Mouse (Mus musculus) spleen, adult 2 months (tissue): ENCODE data around the gene Gm45837. TPM values are rescaled to one million over a fixed set of nuclear protein-coding genes. Genes with fewer than 3 reads are reported as not detected.
A peak's percentile ranks its signal among the peaks of the same experiment; 100 is the strongest.

Experiments used
- DNase-seq, 2 experiments: peaks; one replicate each; pipeline versions ENCODE4 v3.0.0 to v3.0.0-alpha.2; 2012 to 2021; ENCODE audit warnings: low spot score in 2 of 2, low read depth in 1 of 2
- H3K27ac ChIP-seq: fragments of 200-500 bp; 2 replicates; pipeline ENCODE4 v1.5.1; 2012; ENCODE audit warnings: low read length, inconsistent platforms; ENCODE audit not compliant: insufficient read depth
- H3K27me3 ChIP-seq: fragments of 200-500 bp; 2 replicates; pipeline ENCODE4 v1.6.1; 2012; ENCODE audit warnings: mild to moderate bottlenecking, moderate library complexity, low read length, inconsistent platforms; ENCODE audit not compliant: control insufficient read depth, insufficient read depth
- H3K36me3 ChIP-seq: fragments of 200-500 bp; 2 replicates; pipeline ENCODE4 v1.6.1; 2012; ENCODE audit warnings: mild to moderate bottlenecking, low read length, inconsistent platforms; ENCODE audit not compliant: control insufficient read depth, insufficient read depth
- H3K4me1 ChIP-seq: fragments of 200-500 bp; 2 replicates; pipeline ENCODE4 v1.6.1; 2011; ENCODE audit warnings: inconsistent platforms; ENCODE audit not compliant: control insufficient read depth, insufficient read depth, insufficient read length
- H3K4me3 ChIP-seq: fragments of 200-500 bp; 2 replicates; pipeline ENCODE4 v1.5.1; 2011; ENCODE audit warnings: mild to moderate bottlenecking, inconsistent platforms; ENCODE audit not compliant: insufficient read depth, insufficient read length; ENCODE audit errors: extremely low read depth
- CTCF ChIP-seq: fragments of 200-500 bp; IDR thresholded peaks from 2 replicates; pipeline ENCODE4 v1.5.1; 2011; ENCODE audit warnings: mild to moderate bottlenecking, inconsistent platforms; ENCODE audit not compliant: insufficient read depth, insufficient read length, insufficient replicate concordance; ENCODE audit errors: extremely low read depth
- POLR2A ChIP-seq: fragments of 200-500 bp; IDR thresholded peaks from 2 replicates; pipeline ENCODE4 v1.6.1; 2011; ENCODE audit warnings: low read depth, low read length, inconsistent platforms
- WGBS: fragments of 180-500 bp; shearing (Covaris S2); methylation state at CpG from one replicate; pipeline ENCODE4 v1.1.7; 2018; 5-methylcytosine and 5-hydroxymethylcytosine counted together
- polyA plus RNA-seq: library from polyadenylated mRNA; depleted of rRNA; stranded (reverse); fragments of >200 nt; gene quantifications from 2 replicates; pipeline ENCODE4 v1.2.3, GENCODE M21; 2012

Gm45837 gene
- polyA plus RNA-seq, 1 experiment: not detected

GRCm38 (mm10) chr7:101479841-101480240 is 69.2 kb downstream of the Gm45837 start:
- Histone ChIP-seq H3K4me1 (peaks cover 29% of the 10 kb centered on the region; the same call in 1 of the 2 replicates), H3K27ac (no peak overlapping the region), H3K27me3 (no peaks in the 10 kb centered on the region), H3K36me3 (no peaks in the 10 kb centered on the region), H3K4me3 (no peak overlapping the region)
- WGBS: 82% methylated on average over 4 of the region's 4 CpGs
- no peak for DNase-seq
- no peak for TF ChIP-seq CTCF
- no peak for TF ChIP-seq POLR2A

DNA sequence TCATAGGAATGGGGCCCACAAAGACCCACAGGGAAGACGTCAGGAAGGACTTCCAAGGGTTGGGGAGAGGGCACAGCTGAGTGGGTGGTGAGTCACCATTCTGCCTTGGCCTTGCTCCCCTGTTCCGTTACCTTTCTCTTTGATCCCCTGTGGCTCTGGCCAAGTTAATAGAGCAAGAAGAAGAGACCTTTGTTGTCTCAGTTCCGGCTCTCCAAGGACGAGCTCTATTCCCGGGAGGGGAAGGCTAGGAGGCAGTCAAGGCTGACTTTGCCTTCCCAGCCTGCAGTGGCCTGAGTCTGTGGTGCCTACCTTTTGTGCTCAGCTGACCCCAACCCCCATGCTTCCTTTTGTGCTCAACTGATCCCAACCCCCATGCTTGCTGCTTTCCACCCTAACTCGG is 70.0 kb downstream of the Gm45837 start:
- H3K36me3 ChIP-seq: no peaks in the 10 kb centered on the region
- WGBS: 65% methylated on average over 6 of the region's 6 CpGs
- no peaks in the 10 kb centered on the region for H3K27me3 ChIP-seq
- no peak for TF ChIP-seq CTCF
- no peak for TF ChIP-seq POLR2A
- no peak overlapping the region for H3K4me3 ChIP-seq
- no peak overlapping the region for H3K27ac ChIP-seq
- no peak for DNase-seq
- peaks cover 29% of the 10 kb centered on the region; the same call in 1 of the 2 replicates for H3K4me1 ChIP-seq

DNA sequence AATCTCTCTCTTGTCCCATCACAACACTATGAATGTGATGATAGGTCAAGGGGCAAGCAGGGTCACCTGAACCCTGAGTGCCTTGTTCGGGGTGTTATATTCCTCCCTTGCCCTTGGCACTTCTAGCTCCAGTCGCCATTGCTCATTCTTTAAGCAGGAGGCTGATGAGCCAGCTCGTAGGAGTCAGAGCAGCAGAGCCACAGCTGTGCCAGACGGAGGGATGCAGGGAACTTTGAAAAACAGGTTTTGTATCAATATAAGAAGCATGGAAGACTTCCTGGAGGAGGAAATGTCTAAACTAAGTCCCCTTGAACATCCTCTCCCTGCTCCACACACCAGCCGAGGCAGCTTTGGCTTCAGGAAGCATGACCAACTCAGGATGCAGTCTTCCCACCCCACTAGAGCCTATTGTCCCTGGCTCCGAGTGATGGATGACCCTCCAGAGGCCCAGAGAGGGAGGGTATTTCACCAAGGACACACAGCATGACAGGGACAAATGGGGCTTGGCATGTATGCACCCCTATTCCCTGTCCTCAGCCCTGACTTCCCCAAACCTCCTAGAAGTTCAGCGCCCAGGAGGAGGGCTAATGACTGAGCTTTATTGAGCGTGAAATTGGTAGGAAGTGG is 71.3 kb downstream of the Gm45837 start:
- H3K36me3 ChIP-seq: no peaks in the 10 kb centered on the region; the same call in 1 of the 2 replicates
- DNase-seq: no peak
- WGBS: 58% methylated on average over 8 of the region's 8 CpGs
- peaks cover 29% of the 10 kb centered on the region; the same call in 1 of the 2 replicates for H3K4me1 ChIP-seq
- no peak overlapping the region for H3K4me3 ChIP-seq
- no peaks in the 10 kb centered on the region for H3K27me3 ChIP-seq
- TF ChIP-seq CTCF (no peak), POLR2A (no peak)
- H3K27ac ChIP-seq: no peak overlapping the region

GRCm38 (mm10) chr7:101482499-101483081 is 71.9 kb downstream of the Gm45837 start:
- peak in 1 of 2 experiments; percentile 20 for DNase-seq
- TF ChIP-seq POLR2A: no peak
- no peak for TF ChIP-seq CTCF
- H3K27me3 ChIP-seq: no peaks in the 10 kb centered on the region
- no peaks in the 10 kb centered on the region; the same call in 1 of the 2 replicates for H3K36me3 ChIP-seq
- WGBS: 20% methylated on average over 9 of the region's 9 CpGs
- peak overlapping the region; percentile 56 for H3K27ac ChIP-seq
- peaks cover 29% of the 10 kb centered on the region; the same call in 1 of the 2 replicates for H3K4me1 ChIP-seq
- H3K4me3 ChIP-seq: no peak overlapping the region

GRCm38 (mm10) chr7:101483498-101484115 is 72.9 kb downstream of the Gm45837 start:
- WGBS: 59% methylated on average over 9 of the region's 9 CpGs
- Histone ChIP-seq H3K36me3 (no peaks in the 10 kb centered on the region; the same call in 1 of the 2 replicates), H3K27ac (peak overlapping the region; percentile 56), H3K4me3 (no peak overlapping the region), H3K4me1 (peaks cover 22% of the 10 kb centered on the region; the same call in 1 of the 2 replicates), H3K27me3 (no peaks in the 10 kb centered on the region)
- no peak for TF ChIP-seq POLR2A
- no peak for TF ChIP-seq CTCF
- no peak for DNase-seq

DNA sequence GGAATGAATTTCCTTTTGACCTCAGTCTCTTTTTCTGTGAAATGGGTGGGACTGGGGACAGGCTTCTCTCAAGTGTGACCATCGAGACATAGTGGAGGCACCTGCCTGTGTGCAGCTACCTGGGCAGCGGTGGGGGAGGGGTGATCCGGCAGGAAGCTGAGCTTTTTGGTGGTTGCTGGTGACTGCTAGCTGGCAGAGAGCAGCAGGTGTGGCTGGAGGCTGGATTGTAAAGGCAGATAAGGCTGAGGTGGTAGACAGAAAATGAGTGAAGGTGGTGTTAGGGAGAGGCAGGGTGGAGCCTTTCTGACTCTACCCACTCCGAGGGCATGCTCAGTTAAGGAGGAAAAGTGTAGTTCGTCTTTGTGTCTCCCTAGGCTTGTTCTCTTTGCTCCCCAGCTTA is 76.4 kb downstream of the Gm45837 start:
- TF ChIP-seq CTCF (no peak), POLR2A (no peak)
- Histone ChIP-seq H3K4me3 (no peak overlapping the region), H3K36me3 (no peaks in the 10 kb centered on the region; the same call in 1 of the 2 replicates), H3K27ac (no peak overlapping the region), H3K4me1 (peaks cover 16% of the 10 kb centered on the region; the same call in 1 of the 2 replicates), H3K27me3 (no peaks in the 10 kb centered on the region)
- DNase-seq: no peak
- 72% methylated on average over 5 of the region's 5 CpGs for WGBS
